Mouse (Mus musculus) kidney, adult 2 months (tissue): ENCODE measurements at regions not wholly inside any gene's neighbourhood (a gene's known extent, or its start where the extent isn't known, plus 50 kb on each side); places are given as distances from the start of the nearest gene placed in this dataset.

Experiments used
- CTCF ChIP-seq: fragments of 200-500 bp; conservative IDR thresholded peaks from 2 replicates; pipeline ENCODE4 v1.5.1; 2011; ENCODE audit warnings: low read depth, mild to moderate bottlenecking, control low read depth, low read length, moderate library complexity, mixed read lengths; ENCODE audit not compliant: insufficient read depth, insufficient read length
- POLR2A ChIP-seq: fragments of 200-500 bp; IDR thresholded peaks from one replicate; pipeline ENCODE4 v1.6.1; 2011; ENCODE audit warnings: low read depth, low read length, control low read depth

DNA sequence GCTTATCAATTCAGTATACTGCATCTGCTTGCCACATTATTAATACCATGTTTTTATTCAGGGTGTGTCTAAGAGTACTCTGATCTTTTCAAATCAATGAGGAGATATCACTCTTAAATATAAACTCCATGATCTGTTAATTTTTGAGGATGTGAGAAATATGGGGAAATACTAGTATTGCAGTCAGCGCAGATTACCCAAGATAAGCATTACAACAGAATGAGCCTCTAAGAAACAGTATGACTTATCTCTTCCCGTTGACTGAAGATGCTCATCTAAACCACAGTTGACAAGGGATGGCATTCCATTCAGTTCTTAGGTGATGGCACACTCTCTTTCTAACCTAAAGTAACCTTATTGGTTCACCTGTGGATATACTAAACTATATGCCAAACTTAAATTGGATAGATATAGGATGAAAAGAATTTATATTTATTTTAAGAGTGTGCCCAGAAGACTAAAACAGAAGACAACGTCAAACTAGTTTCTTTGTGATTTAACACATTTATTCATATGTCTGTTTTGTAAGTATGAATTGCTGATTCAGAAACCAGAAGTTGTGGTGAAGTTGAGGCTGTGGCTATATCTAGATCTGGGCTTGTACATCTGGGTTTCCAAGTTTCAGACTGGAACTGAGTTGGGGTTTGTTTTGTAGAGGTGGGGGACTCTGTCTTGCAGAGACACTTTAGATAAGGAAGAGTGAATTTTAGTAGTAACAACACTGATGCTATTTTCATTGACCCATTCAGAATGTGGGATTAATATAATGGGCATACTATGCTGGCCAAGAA lies 107.8 kb upstream of the Itga1 start:
- TF ChIP-seq CTCF, result no peak
- no peak for TF ChIP-seq POLR2A
